Mouse (Mus musculus): Measurements from ENCODE around the gene Phykpl. TPM values are rescaled to one million over a fixed set of nuclear protein-coding genes. Genes with fewer than 3 reads are reported as not detected.

The Phykpl gene
- polyA plus RNA-seq, 1 experiment from 2014 or later = 13.3 TPM

GRCm38 (mm10) chr11:51555066-51555465 lies 29.5 kb upstream of the Phykpl start:
- 42% methylated on average over 2 of the region's 2 CpGs for WGBS
- Histone ChIP-seq H3K9me3 (ENCODE audit: control insufficient read depth, low read length) (no peaks in the 10 kb centered on the region), H3K4me2 (replicated peaks; ENCODE audit: low read depth) (no peak overlapping the region), H3K9ac (ENCODE audit: low read length) (no peak overlapping the region), H3K27ac (replicated peaks) (no peak overlapping the region), H3K27me3 (ENCODE audit: control insufficient read depth, insufficient read depth, low read length) (no peaks in the 10 kb centered on the region), H3K4me3 (ENCODE audit: low read depth, low read length) (no peak overlapping the region), H3K4me1 (replicated peaks; ENCODE audit: control insufficient read depth, insufficient read depth) (peaks cover 3% of the 10 kb centered on the region; the same call in 1 of the 2 replicates), H3K36me3 (ENCODE audit: control insufficient read depth, insufficient read depth, low read length) (no peaks in the 10 kb centered on the region)
- TF ChIP-seq EP300 (optimal IDR thresholded peaks at IDR 0.05) (no peak), CTCF (IDR thresholded peaks at IDR 0.05; ENCODE audit: low read depth) (no peak)
- no peak for DNase-seq (ENCODE audit: low spot score)
- ATAC-seq (ENCODE audit: low FRiP score, low TSS enrichment) = no peak

GRCm38 (mm10) chr11:51563276-51563675 lies 21.3 kb upstream of the Phykpl start:
- Histone ChIP-seq H3K27ac (replicated peaks) (no peak overlapping the region), H3K36me3 (ENCODE audit: control insufficient read depth, insufficient read depth, low read length) (no peaks in the 10 kb centered on the region), H3K4me1 (replicated peaks; ENCODE audit: control insufficient read depth, insufficient read depth) (no peaks in the 10 kb centered on the region), H3K9ac (ENCODE audit: low read length) (no peak overlapping the region), H3K4me3 (ENCODE audit: low read depth, low read length) (no peak overlapping the region), H3K27me3 (ENCODE audit: control insufficient read depth, insufficient read depth, low read length) (no peaks in the 10 kb centered on the region), H3K9me3 (ENCODE audit: control insufficient read depth, low read length) (no peaks in the 10 kb centered on the region), H3K4me2 (replicated peaks; ENCODE audit: low read depth) (no peak overlapping the region)
- no peak for ATAC-seq (ENCODE audit: low FRiP score, low TSS enrichment)
- DNase-seq (ENCODE audit: low spot score) = no peak
- 87% methylated on average over 1 of the region's 1 CpGs for WGBS
- TF ChIP-seq CTCF (IDR thresholded peaks at IDR 0.05; ENCODE audit: low read depth) = no peak
- TF ChIP-seq EP300 (optimal IDR thresholded peaks at IDR 0.05) = no peak

DNA sequence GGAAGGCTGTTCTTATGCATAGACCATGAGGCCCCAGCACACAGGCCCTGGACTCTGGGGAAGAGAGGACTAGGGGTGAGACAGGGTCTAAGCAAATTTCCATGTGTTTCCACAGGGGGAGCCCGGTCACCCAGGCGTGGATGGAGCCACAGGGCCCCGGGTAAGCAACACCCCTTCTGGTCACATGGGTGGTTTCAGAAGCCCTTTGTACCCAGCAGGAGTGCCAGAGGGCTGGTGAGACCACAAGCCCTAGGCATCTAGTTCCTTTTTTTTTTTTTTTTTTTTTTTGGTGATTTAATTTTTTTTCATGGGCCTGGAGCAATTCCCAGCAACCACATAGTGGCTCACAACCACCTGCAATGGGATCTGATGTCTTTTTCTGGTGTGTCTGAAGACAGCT lies 19.5 kb upstream of the Phykpl start:
- 66% methylated on average over 3 of the region's 3 CpGs for WGBS
- peak; percentile 60; the same call in 1 of the 2 replicates for ATAC-seq (ENCODE audit: low FRiP score, low TSS enrichment)
- H3K27me3 ChIP-seq (ENCODE audit: control insufficient read depth, insufficient read depth, low read length) = no peaks in the 10 kb centered on the region
- no peaks in the 10 kb centered on the region for H3K9me3 ChIP-seq (ENCODE audit: control insufficient read depth, low read length)
- no peak overlapping the region for H3K9ac ChIP-seq (ENCODE audit: low read length)
- no peaks in the 10 kb centered on the region for H3K36me3 ChIP-seq (ENCODE audit: control insufficient read depth, insufficient read depth, low read length)
- DNase-seq (ENCODE audit: low spot score) = no peak
- no peaks in the 10 kb centered on the region for H3K4me1 ChIP-seq (replicated peaks; ENCODE audit: control insufficient read depth, insufficient read depth)
- TF ChIP-seq EP300 (optimal IDR thresholded peaks at IDR 0.05) (no peak), CTCF (IDR thresholded peaks at IDR 0.05; ENCODE audit: low read depth) (no peak)
- H3K27ac ChIP-seq (replicated peaks) = no peak overlapping the region
- H3K4me2 ChIP-seq (replicated peaks; ENCODE audit: low read depth) = no peak overlapping the region
- H3K4me3 ChIP-seq (ENCODE audit: low read depth, low read length) = no peak overlapping the region

DNA sequence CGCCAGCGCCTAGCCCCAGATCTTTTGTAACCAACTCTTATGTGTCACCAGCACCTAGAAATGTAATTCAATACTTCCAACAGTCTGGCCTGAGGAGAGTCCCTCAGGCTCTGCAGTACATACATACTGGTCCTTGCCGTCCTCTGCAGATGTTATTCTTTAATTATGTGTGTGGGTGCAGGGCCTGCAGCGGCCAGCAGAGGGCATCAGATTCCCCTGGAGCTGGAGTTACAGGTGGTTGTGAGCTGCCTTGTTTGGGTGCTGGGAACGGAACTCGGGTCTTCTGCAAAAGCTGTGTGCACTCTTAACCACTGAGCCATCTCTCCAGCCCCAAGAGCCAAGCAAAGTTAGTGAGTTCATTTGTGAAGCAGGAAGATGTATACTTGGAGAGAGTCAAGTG lies 18.6 kb upstream of the Phykpl start:
- H3K4me1 ChIP-seq (replicated peaks; ENCODE audit: control insufficient read depth, insufficient read depth) = no peaks in the 10 kb centered on the region
- no peaks in the 10 kb centered on the region for H3K27me3 ChIP-seq (ENCODE audit: control insufficient read depth, insufficient read depth, low read length)
- H3K4me2 ChIP-seq (replicated peaks; ENCODE audit: low read depth) = no peak overlapping the region
- no peaks in the 10 kb centered on the region for H3K9me3 ChIP-seq (ENCODE audit: control insufficient read depth, low read length)
- no peak overlapping the region for H3K9ac ChIP-seq (ENCODE audit: low read length)
- H3K27ac ChIP-seq (replicated peaks) = no peak overlapping the region
- H3K4me3 ChIP-seq (ENCODE audit: low read depth, low read length) = no peak overlapping the region
- H3K36me3 ChIP-seq (ENCODE audit: control insufficient read depth, insufficient read depth, low read length) = no peaks in the 10 kb centered on the region
- peak; percentile 45 for TF ChIP-seq CTCF (IDR thresholded peaks at IDR 0.05; ENCODE audit: low read depth)
- no peak for TF ChIP-seq EP300 (optimal IDR thresholded peaks at IDR 0.05)
- no peak for ATAC-seq (ENCODE audit: low FRiP score, low TSS enrichment)
- 91% methylated on average over 6 of the region's 6 CpGs for WGBS
- no peak for DNase-seq (ENCODE audit: low spot score)

- H3K9ac ChIP-seq (ENCODE audit: low read length) = no peak overlapping the region
- no peak overlapping the region for H3K4me3 ChIP-seq (ENCODE audit: low read depth, low read length)
- H3K36me3 ChIP-seq (ENCODE audit: control insufficient read depth, insufficient read depth, low read length) = no peaks in the 10 kb centered on the region
- WGBS = 69% methylated on average over 4 of the region's 4 CpGs
- ATAC-seq (ENCODE audit: low FRiP score, low TSS enrichment) (no peak), DNase-seq (ENCODE audit: low spot score) (no peak)
- H3K27me3 ChIP-seq (ENCODE audit: control insufficient read depth, insufficient read depth, low read length) = no peaks in the 10 kb centered on the region
- H3K4me1 ChIP-seq (replicated peaks; ENCODE audit: control insufficient read depth, insufficient read depth) = no peaks in the 10 kb centered on the region
- no peaks in the 10 kb centered on the region for H3K9me3 ChIP-seq (ENCODE audit: control insufficient read depth, low read length)
- H3K27ac ChIP-seq (replicated peaks) = no peak overlapping the region
- H3K4me2 ChIP-seq (replicated peaks; ENCODE audit: low read depth) = no peak overlapping the region
- no peak for TF ChIP-seq CTCF (IDR thresholded peaks at IDR 0.05; ENCODE audit: low read depth)
Observed at GRCm38 (mm10) chr11:51568801-51569200, 15.8 kb upstream of the Phykpl start.

DNA sequence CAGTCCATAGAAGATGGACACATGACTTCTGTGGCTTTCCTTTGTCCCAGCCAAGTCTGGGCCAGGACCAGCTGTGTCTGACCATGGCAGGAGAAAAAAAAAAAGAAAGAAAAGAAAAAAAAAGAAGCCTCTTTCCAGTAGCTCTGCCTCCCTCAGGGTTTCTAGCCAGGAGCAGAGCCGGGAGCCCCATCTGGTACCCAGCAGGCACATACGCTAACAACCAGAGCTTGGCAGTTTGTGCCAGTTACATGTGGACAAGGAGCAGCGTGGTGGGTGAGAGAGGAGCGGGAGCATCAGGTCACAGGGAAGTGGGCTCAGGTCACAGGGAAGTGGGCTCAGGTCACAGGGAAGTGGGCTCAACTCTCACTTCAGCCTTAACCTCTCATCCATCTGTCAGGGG lies 8.1 kb upstream of the Phykpl start:
- Histone ChIP-seq H3K36me3 (ENCODE audit: control insufficient read depth, insufficient read depth, low read length) (no peaks in the 10 kb centered on the region), H3K9me3 (ENCODE audit: control insufficient read depth, low read length) (no peaks in the 10 kb centered on the region), H3K27ac (replicated peaks) (no peak overlapping the region), H3K27me3 (ENCODE audit: control insufficient read depth, insufficient read depth, low read length) (no peaks in the 10 kb centered on the region), H3K4me1 (replicated peaks; ENCODE audit: control insufficient read depth, insufficient read depth) (no peaks in the 10 kb centered on the region), H3K9ac (ENCODE audit: low read length) (no peak overlapping the region), H3K4me2 (replicated peaks; ENCODE audit: low read depth) (no peak overlapping the region), H3K4me3 (ENCODE audit: low read depth, low read length) (no peak overlapping the region)
- ATAC-seq (ENCODE audit: low FRiP score, low TSS enrichment) (no peak), DNase-seq (ENCODE audit: low spot score) (no peak)
- WGBS = 82% methylated on average over 4 of the region's 4 CpGs
- TF ChIP-seq CTCF (IDR thresholded peaks at IDR 0.05; ENCODE audit: low read depth) (no peak), EP300 (optimal IDR thresholded peaks at IDR 0.05) (no peak)

All from stomach, postnatal 0 days (tissue).